Mouse (Mus musculus): ENCODE data around the gene Vmn2r85. TPM values are rescaled to one million over a fixed set of nuclear protein-coding genes. Genes with fewer than 3 reads are reported as not detected.

Gene Vmn2r85
- not detected for polyA plus RNA-seq (2015; fragmentation: Illumina TruSeq; extraction: RNeasy Lipid Tissue Mini Kit (QIAGEN cat#74804); ENCODE audit: insufficient read depth, low read depth, low replicate concordance)

DNA sequence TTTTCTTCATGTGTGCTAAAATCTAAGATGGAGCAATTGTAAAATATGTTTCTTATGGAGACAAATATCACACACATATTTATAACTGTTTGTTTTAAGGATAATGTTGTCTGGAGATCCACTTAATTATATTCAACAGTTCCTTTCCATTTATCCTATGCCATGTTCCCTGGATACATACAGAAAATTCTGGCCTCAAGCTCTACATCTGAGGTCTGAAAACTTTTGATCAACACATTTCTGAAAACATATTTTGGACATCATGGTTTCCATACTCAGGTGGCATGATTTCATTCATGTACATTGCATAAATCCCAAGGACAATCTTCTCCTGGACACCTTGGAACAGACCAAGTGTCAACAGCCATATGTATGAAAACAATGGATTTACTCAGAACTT lies at the start of gene Vmn2r85:
TSS of gene Vmn2r85 (minus strand) at position 101 of the 400 bp plus-strand sequence.

GRCm38 (mm10) chr10:130455950-130456349 lies 26.4 kb upstream of the Vmn2r85 start, which contains the start of gene Vmn2r86:
Gene Vmn2r86, minus strand, starts transcription at chr10:130456050.

GRCm38 (mm10) chr10:130394232-130394631 lies 35.3 kb downstream of the Vmn2r85 start, which contains the start of gene Vmn2r84:
Gene Vmn2r84, minus strand, starts transcription at chr10:130394332.

Other genes starting within 250 kb of the Vmn2r85 start
- gene Olfr826, start 245.5 kb downstream of the Vmn2r85 start, polyA plus RNA-seq (2015; fragmentation: Illumina TruSeq; extraction: RNeasy Lipid Tissue Mini Kit (QIAGEN cat#74804); ENCODE audit: insufficient read depth, low read depth, low replicate concordance): not detected
- not detected for gene Olfr827, start 215.3 kb downstream of the Vmn2r85 start, polyA plus RNA-seq (2015; fragmentation: Illumina TruSeq; extraction: RNeasy Lipid Tissue Mini Kit (QIAGEN cat#74804); ENCODE audit: insufficient read depth, low read depth, low replicate concordance)
- not detected for gene Neurod4, start 149.5 kb downstream of the Vmn2r85 start, polyA plus RNA-seq (2015; fragmentation: Illumina TruSeq; extraction: RNeasy Lipid Tissue Mini Kit (QIAGEN cat#74804); ENCODE audit: insufficient read depth, low read depth, low replicate concordance)
- not detected for gene Tespa1, start 106.8 kb downstream of the Vmn2r85 start, polyA plus RNA-seq (2015; fragmentation: Illumina TruSeq; extraction: RNeasy Lipid Tissue Mini Kit (QIAGEN cat#74804); ENCODE audit: insufficient read depth, low read depth, low replicate concordance)
- gene Vmn2r84, start 35.4 kb downstream of the Vmn2r85 start, polyA plus RNA-seq (2015; fragmentation: Illumina TruSeq; extraction: RNeasy Lipid Tissue Mini Kit (QIAGEN cat#74804); ENCODE audit: insufficient read depth, low read depth, low replicate concordance): not detected
- not detected for gene Vmn2r86, start 26.3 kb upstream of the Vmn2r85 start, polyA plus RNA-seq (2015; fragmentation: Illumina TruSeq; extraction: RNeasy Lipid Tissue Mini Kit (QIAGEN cat#74804); ENCODE audit: insufficient read depth, low read depth, low replicate concordance)
- not detected for gene Vmn2r87, start 67.7 kb upstream of the Vmn2r85 start, polyA plus RNA-seq (2015; fragmentation: Illumina TruSeq; extraction: RNeasy Lipid Tissue Mini Kit (QIAGEN cat#74804); ENCODE audit: insufficient read depth, low read depth, low replicate concordance)

All from pancreas, adult 10 weeks (tissue).